Mouse (Mus musculus) midbrain, embryonic 11.5 days (tissue): Measurements from ENCODE around the gene Gabrb1. TPM values are rescaled to one million over a fixed set of nuclear protein-coding genes. Genes with fewer than 3 reads are reported as not detected.

ENCODE experiments used
- ATAC-seq: fragments of 200-750 bp; cut with Nextera tagmentation; 2 replicates; pipeline ENCODE4 v1.8.0; 2017; ENCODE audit warnings: moderate TSS enrichment, moderate library complexity; ENCODE audit not compliant: low FRiP score
- DNase-seq: peaks from one replicate; pipeline ENCODE4 v3.0.0; 2015; ENCODE audit warnings: low spot score; ENCODE audit errors: missing footprints
- H3K27ac ChIP-seq: fragments of 300-500 bp; sonication (generic); 2 replicates; pipeline ENCODE4 v1.5.1; 2014; ENCODE audit warnings: low read depth, low read length
- H3K27me3 ChIP-seq: fragments of 300-500 bp; sonication (generic); 2 replicates; pipeline ENCODE4 v1.6.1; 2014; ENCODE audit warnings: mild to moderate bottlenecking, low read length, moderate library complexity, mixed read lengths; ENCODE audit not compliant: control insufficient read depth, insufficient read depth
- H3K36me3 ChIP-seq: fragments of 300-500 bp; sonication (generic); 2 replicates; pipeline ENCODE4 v1.6.1; 2014; ENCODE audit warnings: mild to moderate bottlenecking, low read length, moderate library complexity, mixed read lengths; ENCODE audit not compliant: control insufficient read depth, insufficient read depth
- H3K4me1 ChIP-seq: fragments of 300-500 bp; sonication (generic); 2 replicates; pipeline ENCODE4 v1.6.1; 2014; ENCODE audit warnings: low read length; ENCODE audit not compliant: control insufficient read depth, insufficient read depth
- H3K4me2 ChIP-seq: fragments of 300-500 bp; sonication (generic); 2 replicates; pipeline ENCODE4 v1.6.1; 2014; ENCODE audit warnings: mild to moderate bottlenecking, moderate library complexity
- H3K4me3 ChIP-seq: fragments of 300-500 bp; sonication (generic); 2 replicates; pipeline ENCODE4 v1.5.1; 2014; ENCODE audit warnings: low read depth, low read length
- H3K9ac ChIP-seq: fragments of 300-500 bp; sonication (generic); 2 replicates; pipeline ENCODE4 v1.6.1; 2014; ENCODE audit warnings: low read length
- H3K9me3 ChIP-seq: fragments of 300-500 bp; sonication (generic); 2 replicates; pipeline ENCODE4 v1.6.1; 2016; ENCODE audit warnings: low read length; ENCODE audit not compliant: control insufficient read depth
- WGBS: fragments of 180-500 bp; shearing (Covaris S2); extraction: QIAGEN DNeasy Blood & Tissue Kit; methylation state at CpG from one replicate; pipeline ENCODE4 v1.1.7; 2014; 5-methylcytosine and 5-hydroxymethylcytosine counted together
- polyA plus RNA-seq: library from polyadenylated mRNA; unstranded; fragments of >200 nt; fragmentation: Nextera tagmentation; extraction: Ambion mirVana; gene quantifications from 2 replicates; pipeline ENCODE4 v1.2.1, GENCODE M21; 2014

Gabrb1 gene
- 0.88 and 0.90 TPM in 2 replicates for polyA plus RNA-seq

DNA sequence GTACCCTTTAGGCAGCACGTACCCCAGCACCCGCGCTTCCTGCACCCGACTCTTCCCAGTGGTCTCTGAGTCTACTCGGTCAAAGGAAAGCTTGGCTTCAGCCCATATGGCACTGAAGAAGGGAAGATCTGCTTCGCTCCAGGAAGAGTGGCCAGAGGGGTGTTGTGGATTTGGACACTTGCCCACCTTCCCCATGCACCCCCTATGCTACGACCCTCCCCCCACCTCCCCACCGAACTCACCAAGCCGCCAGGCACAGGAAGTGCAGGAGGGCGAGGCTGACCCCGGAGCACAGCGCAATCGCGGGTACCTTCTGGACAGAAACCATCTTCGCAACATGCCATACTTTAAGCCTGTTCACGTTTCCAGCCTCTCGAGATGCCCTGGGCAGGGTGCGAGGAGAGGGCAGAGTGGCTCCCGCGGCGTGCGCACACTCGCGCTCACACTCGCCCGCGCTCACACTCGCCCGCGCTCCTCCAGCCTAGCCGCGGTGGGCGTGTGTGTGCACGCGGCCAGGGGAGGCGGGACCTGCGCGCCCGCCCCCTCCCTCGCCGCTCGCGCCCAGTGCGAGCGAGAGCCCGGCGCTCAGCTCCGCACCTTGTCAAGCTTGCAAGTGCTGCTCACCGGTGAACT lies at the start of gene Gabrb1:
Gene Gabrb1 (plus strand): TSS at position 632 of the 633 bp plus-strand sequence.
- H3K4me2 ChIP-seq = peak within 1 kb of the TSS; percentile 97
- no peaks in the 10 kb centered on the region for H3K9me3 ChIP-seq
- H3K27ac ChIP-seq = no peak within 1 kb of the TSS
- DNase-seq (peak; percentile 94), ATAC-seq (peak; percentile 93)
- H3K9ac ChIP-seq = peak within 1 kb of the TSS; percentile 47
- H3K4me3 ChIP-seq = peak within 1 kb of the TSS; percentile 54
- WGBS = under 1% methylated on average over 48 of the region's 49 CpGs
- H3K36me3 ChIP-seq = no peaks in the 10 kb centered on the region
- peaks cover 3% of the 10 kb centered on the region; the same call in 1 of the 2 replicates for H3K4me1 ChIP-seq
- H3K27me3 ChIP-seq = peaks cover 16% of the 10 kb centered on the region

DNA sequence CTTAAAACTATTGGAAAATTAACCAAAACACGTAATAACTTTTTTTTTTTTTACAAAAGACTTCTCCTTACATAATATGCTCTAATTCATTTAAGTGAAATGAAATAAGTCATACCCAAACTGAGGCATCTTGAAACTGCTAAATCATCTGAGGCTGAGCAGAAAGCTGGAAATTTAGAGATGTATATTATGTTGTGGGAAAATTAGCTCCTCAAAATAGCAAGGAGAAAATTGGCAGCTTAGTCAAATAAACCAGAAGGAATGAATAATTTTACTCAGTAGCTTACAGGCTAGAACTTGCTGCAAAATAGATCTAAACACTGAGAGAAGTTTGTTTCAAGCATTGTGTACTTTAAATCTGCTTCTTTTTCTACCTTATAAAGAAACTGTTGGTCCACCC lies 49.2 kb upstream of the Gabrb1 start:
- Histone ChIP-seq H3K4me1 (no peaks in the 10 kb centered on the region), H3K4me2 (no peak overlapping the region), H3K36me3 (no peaks in the 10 kb centered on the region), H3K27ac (no peak overlapping the region), H3K27me3 (no peaks in the 10 kb centered on the region), H3K9me3 (no peaks in the 10 kb centered on the region), H3K9ac (no peak overlapping the region), H3K4me3 (no peak overlapping the region)
- no peak for ATAC-seq
- DNase-seq = no peak
- WGBS = 87% methylated on average over 1 of the region's 1 CpGs

DNA sequence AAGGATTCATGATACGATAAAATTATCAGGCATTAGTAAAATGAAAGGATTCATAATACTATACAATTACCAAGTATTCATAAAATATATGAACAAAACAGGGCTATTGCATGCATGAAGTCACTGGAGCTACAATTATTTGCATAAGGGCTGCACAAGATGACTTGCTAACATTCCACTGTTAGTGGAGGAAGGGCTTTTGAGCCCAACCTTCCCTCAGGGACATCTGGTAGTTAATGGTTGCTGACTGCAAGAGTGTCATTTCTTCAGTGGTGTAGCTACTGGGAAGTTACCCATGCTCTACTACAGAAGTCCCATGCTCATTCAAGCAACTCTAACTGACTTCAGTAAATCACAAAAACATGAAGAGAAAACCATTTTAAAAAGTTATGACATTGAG lies 43.6 kb upstream of the Gabrb1 start:
- Histone ChIP-seq H3K4me3 (no peak overlapping the region), H3K27me3 (no peaks in the 10 kb centered on the region), H3K36me3 (no peaks in the 10 kb centered on the region), H3K4me1 (no peaks in the 10 kb centered on the region), H3K9ac (no peak overlapping the region), H3K27ac (no peak overlapping the region), H3K9me3 (no peaks in the 10 kb centered on the region), H3K4me2 (no peak overlapping the region)
- ATAC-seq (no peak), DNase-seq (no peak)
- WGBS = 94% methylated on average over 1 of the region's 1 CpGs

DNA sequence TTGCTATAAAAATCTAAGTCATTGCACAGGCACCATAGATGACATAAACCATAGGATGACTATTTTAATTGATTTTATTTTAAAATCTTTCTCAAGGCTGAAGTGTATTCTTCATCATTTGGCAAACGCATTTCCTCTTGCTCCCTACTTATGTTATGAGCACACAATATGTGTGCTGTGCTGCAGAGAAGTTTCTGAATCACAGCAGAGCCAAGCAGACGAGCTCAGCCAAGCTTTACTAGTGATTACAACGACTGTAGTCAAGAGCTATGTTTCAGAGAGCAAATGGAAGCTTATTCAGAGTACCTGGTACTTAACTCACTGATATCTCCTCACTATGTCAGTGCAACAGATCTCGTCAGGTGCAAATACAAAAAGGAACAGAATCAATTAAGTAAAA lies 41.2 kb upstream of the Gabrb1 start:
- Histone ChIP-seq H3K36me3 (no peaks in the 10 kb centered on the region), H3K9ac (no peak overlapping the region), H3K27me3 (no peaks in the 10 kb centered on the region), H3K4me3 (no peak overlapping the region), H3K4me1 (no peaks in the 10 kb centered on the region), H3K4me2 (no peak overlapping the region), H3K9me3 (no peaks in the 10 kb centered on the region), H3K27ac (no peak overlapping the region)
- ATAC-seq (no peak), DNase-seq (no peak)
- 83% methylated on average over 4 of the region's 4 CpGs for WGBS

DNA sequence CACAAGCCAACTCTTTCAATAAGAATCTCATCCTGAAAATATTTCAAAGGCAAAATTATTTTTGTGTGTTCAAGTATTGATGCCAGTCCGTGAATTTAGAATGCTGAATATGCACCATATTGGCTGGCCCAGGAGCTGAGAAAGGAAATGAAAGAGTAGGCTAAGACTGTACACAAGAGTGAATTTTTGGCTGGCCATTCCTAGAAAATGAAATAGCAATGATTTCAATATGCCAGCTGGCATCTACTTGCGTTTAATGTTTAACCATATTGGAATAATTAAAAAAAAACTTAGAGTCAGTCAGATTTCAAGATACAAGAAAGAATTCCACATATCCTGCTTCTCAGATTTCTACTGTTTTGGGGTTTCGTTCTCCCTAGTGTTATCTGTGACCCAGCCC lies 30.1 kb upstream of the Gabrb1 start:
- 92% methylated on average over 3 of the region's 3 CpGs for WGBS
- H3K4me3 ChIP-seq = no peak overlapping the region
- no peak overlapping the region for H3K4me2 ChIP-seq
- no peak for DNase-seq
- H3K36me3 ChIP-seq = no peaks in the 10 kb centered on the region
- H3K9me3 ChIP-seq = no peaks in the 10 kb centered on the region
- no peak for ATAC-seq
- no peaks in the 10 kb centered on the region for H3K27me3 ChIP-seq
- H3K4me1 ChIP-seq = no peaks in the 10 kb centered on the region
- H3K9ac ChIP-seq = no peak overlapping the region
- no peak overlapping the region for H3K27ac ChIP-seq

DNA sequence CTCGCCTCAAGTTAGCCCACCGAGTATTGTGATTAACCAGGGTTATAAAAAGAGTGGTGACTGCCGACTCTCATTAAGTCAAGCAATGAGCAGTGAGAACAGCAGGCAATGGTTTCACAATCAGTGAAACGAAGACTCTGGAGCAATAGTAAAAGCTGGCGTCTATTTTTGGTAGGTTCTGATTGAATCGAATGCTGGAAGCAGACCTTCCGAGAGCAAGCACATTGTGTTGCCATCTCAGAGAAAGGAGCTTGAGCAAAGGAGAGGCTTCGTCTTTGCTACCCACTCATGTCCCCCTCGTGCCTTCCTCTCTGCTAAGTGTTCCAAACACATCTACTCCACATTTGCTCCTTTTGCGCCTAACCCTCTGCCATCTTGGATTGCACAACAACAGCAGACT lies 18.1 kb upstream of the Gabrb1 start:
- Histone ChIP-seq H3K36me3 (no peaks in the 10 kb centered on the region), H3K4me3 (no peak overlapping the region), H3K9ac (no peak overlapping the region), H3K9me3 (no peaks in the 10 kb centered on the region), H3K27me3 (no peaks in the 10 kb centered on the region), H3K4me1 (no peaks in the 10 kb centered on the region), H3K4me2 (no peak overlapping the region), H3K27ac (no peak overlapping the region)
- ATAC-seq = no peak
- WGBS = 86% methylated on average over 10 of the region's 10 CpGs
- no peak for DNase-seq

DNA sequence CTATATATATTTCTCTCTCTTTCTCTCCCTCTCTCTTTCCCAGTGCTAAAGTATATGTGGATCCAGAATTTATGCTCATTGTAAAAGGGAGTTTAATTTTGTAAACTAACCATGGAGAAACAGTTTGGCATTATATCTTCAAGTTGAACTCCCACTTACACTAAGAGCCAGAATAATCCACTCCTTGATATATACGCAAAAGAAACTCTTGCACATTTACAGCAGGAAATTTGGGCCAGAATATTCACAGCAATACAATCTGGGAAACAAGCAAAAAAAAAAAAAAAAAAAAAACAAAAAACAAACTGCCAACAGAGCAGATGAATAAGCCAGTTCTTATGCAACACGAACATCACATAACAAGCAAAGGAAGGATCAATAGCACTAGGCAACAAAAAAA lies 9.8 kb upstream of the Gabrb1 start:
- H3K27me3 ChIP-seq = no peaks in the 10 kb centered on the region
- WGBS = 81% methylated on average over 2 of the region's 2 CpGs
- no peak overlapping the region for H3K4me3 ChIP-seq
- no peak overlapping the region for H3K9ac ChIP-seq
- no peaks in the 10 kb centered on the region for H3K36me3 ChIP-seq
- ATAC-seq (no peak), DNase-seq (peak; percentile 53)
- no peaks in the 10 kb centered on the region for H3K9me3 ChIP-seq
- H3K27ac ChIP-seq = no peak overlapping the region
- no peaks in the 10 kb centered on the region for H3K4me1 ChIP-seq
- no peak overlapping the region for H3K4me2 ChIP-seq

DNA sequence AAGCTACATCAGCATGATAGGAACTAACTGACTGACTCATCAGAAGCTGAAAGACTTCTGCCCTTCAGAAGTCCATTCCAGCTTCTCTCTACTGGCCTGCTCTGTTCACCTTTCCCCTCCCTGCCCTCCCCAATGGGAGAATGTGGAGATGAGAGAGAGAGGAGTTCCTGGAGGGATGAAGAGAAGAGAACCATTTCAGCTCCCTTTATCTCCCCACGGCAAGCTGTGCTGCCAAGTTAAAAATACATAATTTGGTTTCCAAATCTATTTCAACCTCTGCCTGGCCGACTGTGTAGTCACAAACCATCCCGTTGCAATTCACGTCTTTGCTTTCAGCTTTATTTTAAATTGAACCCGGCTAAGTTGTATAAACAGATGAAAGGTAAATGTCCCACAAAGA lies 3.9 kb upstream of the Gabrb1 start:
- Histone ChIP-seq H3K36me3 (no peaks in the 10 kb centered on the region), H3K4me3 (no peak overlapping the region), H3K27me3 (peaks cover 16% of the 10 kb centered on the region), H3K4me2 (no peak overlapping the region), H3K27ac (no peak overlapping the region), H3K9me3 (no peaks in the 10 kb centered on the region), H3K9ac (no peak overlapping the region), H3K4me1 (peaks cover 3% of the 10 kb centered on the region; the same call in 1 of the 2 replicates)
- ATAC-seq (no peak), DNase-seq (peak; percentile 65)
- WGBS = 89% methylated on average over 5 of the region's 5 CpGs

DNA sequence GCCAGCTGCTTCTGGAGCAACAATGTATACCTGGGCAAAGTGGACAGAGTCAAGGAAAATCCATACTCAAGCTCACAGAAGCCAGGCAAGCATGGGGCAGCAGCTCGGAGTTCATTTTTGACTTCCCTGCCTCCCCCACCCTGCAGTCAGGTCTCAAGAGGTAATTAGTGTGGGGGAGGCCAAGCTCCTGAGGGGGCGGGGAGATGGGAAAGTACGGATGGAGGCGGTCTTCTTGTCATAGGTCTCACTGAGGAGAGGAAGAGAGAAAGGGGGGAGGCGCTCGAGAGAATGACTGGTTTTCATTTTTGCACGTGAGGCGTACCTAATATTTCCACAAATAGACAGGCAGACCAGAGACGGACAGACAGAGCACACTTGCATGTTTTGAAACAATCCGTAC lies 1.1 kb upstream of the Gabrb1 start:
- peaks cover 3% of the 10 kb centered on the region; the same call in 1 of the 2 replicates for H3K4me1 ChIP-seq
- H3K9me3 ChIP-seq = no peaks in the 10 kb centered on the region
- H3K36me3 ChIP-seq = no peaks in the 10 kb centered on the region
- H3K27ac ChIP-seq = no peak overlapping the region
- 13% methylated on average over 10 of the region's 10 CpGs for WGBS
- no peak overlapping the region for H3K4me3 ChIP-seq
- peaks cover 16% of the 10 kb centered on the region for H3K27me3 ChIP-seq
- ATAC-seq (no peak), DNase-seq (peak; percentile 80)
- H3K4me2 ChIP-seq = peak overlapping the region; percentile 97; the same call in 1 of the 2 replicates
- no peak overlapping the region for H3K9ac ChIP-seq
